Mouse (Mus musculus) spleen, postnatal 10 days (tissue): ENCODE data around the gene Tgif1.
A peak's percentile ranks its signal among the peaks of the same experiment; 100 is the strongest.

ENCODE experiments used
- DNase-seq, 2 experiments: peaks; one replicate each; pipeline ENCODE4 v3.0.0; 2021 to 2022; ENCODE audit warnings: low spot score in 2 of 2

Tgif1 gene

GRCm38 (mm10) chr17:70866029-70866428 lies 12.7 kb upstream of the Tgif1 start:
- no peak for DNase-seq

GRCm38 (mm10) chr17:70865060-70865604 lies 11.8 kb upstream of the Tgif1 start:
- no peak for DNase-seq

- no peak for DNase-seq
Measured at GRCm38 (mm10) chr17:70864645-70865044, 11.3 kb upstream of the Tgif1 start.

- no peak for DNase-seq
Measured at GRCm38 (mm10) chr17:70864117-70864516, 10.8 kb upstream of the Tgif1 start.

GRCm38 (mm10) chr17:70858814-70859213 lies 5.5 kb upstream of the Tgif1 start:
- no peak for DNase-seq

- no peak for DNase-seq
Measured at GRCm38 (mm10) chr17:70856871-70857415, 3.6 kb upstream of the Tgif1 start.

GRCm38 (mm10) chr17:70854021-70854420 lies 675 bp upstream of the Tgif1 start:
- DNase-seq, result no peak

- peak; percentile 40 to 58 for DNase-seq
Measured at GRCm38 (mm10) chr17:70852686-70853386, 510 bp downstream of the Tgif1 start.

- DNase-seq, result peak; percentile 30 to 72
Measured at GRCm38 (mm10) chr17:70852011-70852685, 1.2 kb downstream of the Tgif1 start.

- DNase-seq, result peak; percentile 50 to 72
Measured at GRCm38 (mm10) chr17:70850996-70851991, 2.1 kb downstream of the Tgif1 start.

GRCm38 (mm10) chr17:70850233-70850995 lies 2.9 kb downstream of the Tgif1 start:
- DNase-seq, result peak; percentile 63 to 69

GRCm38 (mm10) chr17:70849399-70850232 lies 3.7 kb downstream of the Tgif1 start:
- peak; percentile 72 to 85 for DNase-seq

GRCm38 (mm10) chr17:70848511-70849398 lies 4.6 kb downstream of the Tgif1 start:
- peak; percentile 38 to 49 for DNase-seq

- DNase-seq, result no peak
Measured at GRCm38 (mm10) chr17:70847751-70848510, 5.4 kb downstream of the Tgif1 start.

GRCm38 (mm10) chr17:70847086-70847485 lies 6.3 kb downstream of the Tgif1 start:
- DNase-seq, result peak; percentile 15 to 60

- DNase-seq, result no peak
Measured at GRCm38 (mm10) chr17:70846111-70846644, 7.2 kb downstream of the Tgif1 start.

GRCm38 (mm10) chr17:70845543-70845942 lies 7.8 kb downstream of the Tgif1 start:
- no peak for DNase-seq

GRCm38 (mm10) chr17:70844971-70845370 lies 8.4 kb downstream of the Tgif1 start:
- DNase-seq, result no peak
